Mouse (Mus musculus) frontal cortex, postnatal 36 days (tissue): ENCODE data around the gene Pdk2.

Source experiments
- DNase-seq, 2 experiments: peaks; one replicate each; pipeline ENCODE4 v3.0.0; 2022; ENCODE audit warnings: low spot score in 2 of 2

Pdk2 gene

DNA sequence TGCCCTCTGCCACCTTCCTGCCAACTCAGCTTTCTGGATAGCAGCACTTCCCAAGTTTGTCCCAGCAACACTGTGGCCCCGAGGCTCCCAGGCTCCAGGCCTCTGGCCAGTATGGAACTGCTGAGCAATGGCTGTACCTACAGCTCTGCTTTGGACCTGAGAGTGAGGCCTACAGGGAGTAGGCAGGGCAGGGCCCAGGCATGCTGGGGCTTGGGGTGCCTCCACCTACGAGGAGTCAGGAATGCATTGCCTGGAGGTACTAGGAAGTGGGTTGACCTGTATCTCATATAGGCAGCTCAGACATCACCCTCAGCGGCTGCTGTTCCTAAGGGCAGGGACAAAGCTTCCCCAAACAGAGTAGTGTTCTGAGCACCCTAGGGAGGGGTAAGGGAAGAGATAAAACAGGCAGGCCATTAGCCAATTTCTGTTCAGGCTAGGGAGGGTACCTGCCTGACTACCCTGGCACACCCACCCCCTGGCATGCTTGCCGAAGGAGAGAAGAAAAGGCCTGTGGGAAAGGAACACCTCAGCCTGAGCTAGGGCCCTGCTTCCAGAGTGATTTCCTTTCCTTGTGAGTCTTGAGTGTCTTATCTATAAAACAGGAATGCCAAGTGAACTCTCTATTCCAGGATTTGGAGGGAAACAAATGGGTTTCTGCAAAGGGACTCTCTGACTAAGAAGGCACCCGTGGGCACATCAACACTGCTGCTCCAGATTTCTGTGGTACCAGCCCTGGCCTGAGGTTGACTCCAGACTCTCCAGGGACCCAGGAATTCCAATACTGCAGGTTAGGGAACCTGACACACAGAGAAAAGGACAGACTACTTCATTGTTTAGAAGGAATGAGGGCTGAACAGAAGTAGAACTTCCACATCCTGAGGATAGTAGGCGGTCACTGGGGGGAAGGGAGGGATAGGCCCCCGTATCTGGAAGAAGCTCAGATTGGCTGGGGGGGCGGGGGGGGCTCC lies 29.3 kb upstream of the Pdk2 start:
- DNase-seq, result no peak

DNA sequence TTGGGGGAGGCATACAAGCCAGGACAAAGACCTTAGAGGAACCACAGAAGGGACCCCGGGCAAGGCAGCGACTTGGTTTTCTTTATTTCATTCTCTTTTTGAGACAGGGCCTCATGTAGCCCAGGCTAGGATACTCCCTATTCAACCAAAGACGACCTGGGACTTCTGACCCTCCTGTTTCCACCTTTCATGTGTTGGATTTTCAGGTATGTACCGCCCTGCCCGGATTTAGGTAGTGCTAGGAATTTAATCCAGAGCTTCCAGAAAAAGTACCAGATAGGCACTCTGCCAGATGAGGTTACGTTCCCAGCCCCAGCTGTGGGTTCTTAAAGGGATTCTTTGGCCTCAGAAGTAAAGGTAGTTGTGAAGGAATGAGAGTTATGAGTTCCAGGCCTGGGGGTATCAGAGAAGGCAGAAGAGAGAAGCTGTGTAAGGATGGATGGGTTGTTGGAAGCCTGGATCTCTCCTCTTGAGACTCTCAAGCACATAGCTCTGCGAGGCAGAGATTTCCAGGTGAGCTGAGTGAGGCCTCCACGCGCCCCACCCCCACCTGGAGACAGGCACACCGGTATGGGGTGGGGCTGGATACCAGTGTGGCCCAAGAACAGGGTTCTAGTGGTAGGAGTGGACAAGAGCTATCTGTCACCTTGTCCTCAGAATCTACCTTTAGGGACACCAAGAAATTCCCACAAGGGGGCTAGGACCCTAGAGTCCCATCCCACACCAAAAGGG lies 28.2 kb upstream of the Pdk2 start:
- DNase-seq, result no peak

GRCm38 (mm10) chr11:95056768-95057501 lies 15.8 kb upstream of the Pdk2 start:
- no peak for DNase-seq

GRCm38 (mm10) chr11:95053062-95053461 lies 11.9 kb upstream of the Pdk2 start:
- DNase-seq, result no peak

- DNase-seq, result peak in 1 of 2 experiments; percentile 55
These were observed 6.0 kb upstream of the Pdk2 start for GRCm38 (mm10) chr11:95046980-95047680.

GRCm38 (mm10) chr11:95044185-95044870 lies 3.2 kb upstream of the Pdk2 start:
- no peak for DNase-seq

- DNase-seq, result no peak
These were observed 2.5 kb upstream of the Pdk2 start for GRCm38 (mm10) chr11:95043608-95044007.

- no peak for DNase-seq
These were observed 1.9 kb upstream of the Pdk2 start for GRCm38 (mm10) chr11:95043060-95043459.

GRCm38 (mm10) chr11:95042096-95042495 lies 942 bp upstream of the Pdk2 start:
- DNase-seq, result peak; percentile 86 to 87

DNA sequence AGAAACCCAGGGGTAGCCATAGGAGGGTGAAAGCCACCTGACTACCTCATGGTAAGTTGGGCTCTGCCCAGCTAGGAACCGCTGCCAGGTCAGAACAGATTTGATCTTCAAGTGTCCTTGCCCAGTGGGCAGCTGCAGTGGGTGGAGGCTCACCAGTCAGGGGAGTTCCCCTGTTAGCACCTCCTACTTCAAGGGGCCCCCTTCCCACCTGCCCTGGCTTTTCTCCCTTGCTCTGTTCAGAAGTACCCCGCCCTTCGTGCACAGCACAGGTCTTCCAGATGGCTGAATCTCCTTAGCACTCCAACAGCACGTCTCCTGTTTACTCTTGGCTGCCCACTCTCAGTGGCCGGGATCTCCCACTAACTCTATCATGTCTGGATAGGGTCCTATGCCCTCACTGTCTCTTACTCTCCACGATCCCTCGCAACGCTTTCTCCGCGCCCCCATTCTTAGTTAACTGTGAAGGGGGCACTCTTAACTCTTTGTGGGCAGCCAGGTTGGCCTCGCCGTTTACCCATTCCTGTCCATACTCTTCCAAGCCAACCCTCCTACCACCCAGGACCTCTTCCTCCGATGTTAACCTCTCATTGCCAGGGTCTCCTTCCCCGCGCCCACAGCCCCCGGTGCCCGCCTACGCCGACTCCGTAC lies 539 bp downstream of the Pdk2 start:
- peak; percentile 43 to 64 for DNase-seq

GRCm38 (mm10) chr11:95039766-95040165 lies 1.4 kb downstream of the Pdk2 start:
- DNase-seq, result no peak

DNA sequence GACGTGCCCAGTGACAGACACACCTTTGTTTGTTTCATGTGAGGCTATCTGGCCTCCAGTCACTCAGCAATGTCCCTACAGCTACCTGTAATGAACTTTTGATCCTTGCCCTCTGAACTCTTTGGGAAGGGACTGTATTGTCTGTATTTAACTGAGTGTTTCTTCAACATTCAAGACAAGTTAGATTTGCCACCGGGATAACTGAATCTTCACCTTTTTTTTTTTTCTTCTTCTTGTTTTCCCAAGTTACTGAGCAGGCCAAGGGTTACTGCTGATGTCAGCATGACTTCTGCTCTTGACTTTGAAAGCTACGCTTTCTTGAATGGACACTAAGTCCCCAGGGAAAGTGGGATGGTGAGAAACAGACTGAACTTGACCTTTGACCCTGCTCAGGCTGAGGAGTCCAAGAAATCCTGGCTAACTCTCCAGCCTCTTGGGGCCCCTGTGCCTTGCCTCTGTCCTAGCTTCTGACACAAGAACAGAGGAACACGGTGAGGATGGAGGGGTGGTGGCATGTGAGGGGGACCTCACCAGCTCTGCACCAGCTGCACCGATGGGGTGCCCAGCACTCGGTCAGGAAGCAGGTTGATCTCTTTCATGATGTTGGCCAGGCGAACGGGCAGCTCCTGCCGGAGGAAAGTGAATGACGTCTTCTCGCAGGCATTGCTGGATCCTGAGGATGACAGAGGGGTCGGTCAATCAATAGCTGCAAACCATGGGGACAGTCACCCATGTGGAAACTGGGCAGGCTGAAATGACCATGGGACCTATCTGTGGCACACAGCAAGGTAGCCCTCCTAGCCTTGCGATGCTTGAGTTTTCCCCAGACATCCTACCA lies 2.1 kb downstream of the Pdk2 start:
- no peak for DNase-seq

GRCm38 (mm10) chr11:95038156-95038817 lies 2.9 kb downstream of the Pdk2 start:
- DNase-seq, result no peak

DNA sequence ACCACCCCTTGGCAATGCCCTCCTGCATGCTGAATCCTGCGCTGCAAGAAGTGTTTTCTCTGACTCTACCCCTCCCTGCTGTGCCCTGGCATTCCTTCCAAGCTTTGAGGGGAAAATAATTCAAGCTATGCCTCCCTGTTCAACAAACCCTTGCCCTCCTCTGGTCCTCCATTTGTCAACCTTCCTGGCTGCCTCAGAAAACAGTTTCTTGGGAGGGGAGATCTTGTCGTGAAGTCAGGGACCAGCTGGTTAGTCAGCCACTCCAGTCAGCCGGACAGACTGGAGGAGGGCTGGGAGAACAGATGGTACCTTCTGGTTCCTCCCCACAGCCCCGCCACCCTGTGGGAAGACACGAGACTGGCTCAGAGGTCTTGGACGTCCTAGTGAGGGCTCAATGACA lies 3.8 kb downstream of the Pdk2 start:
- peak in 1 of 2 experiments; percentile 31 for DNase-seq

GRCm38 (mm10) chr11:95036521-95036920 lies 4.6 kb downstream of the Pdk2 start:
- no peak for DNase-seq

DNA sequence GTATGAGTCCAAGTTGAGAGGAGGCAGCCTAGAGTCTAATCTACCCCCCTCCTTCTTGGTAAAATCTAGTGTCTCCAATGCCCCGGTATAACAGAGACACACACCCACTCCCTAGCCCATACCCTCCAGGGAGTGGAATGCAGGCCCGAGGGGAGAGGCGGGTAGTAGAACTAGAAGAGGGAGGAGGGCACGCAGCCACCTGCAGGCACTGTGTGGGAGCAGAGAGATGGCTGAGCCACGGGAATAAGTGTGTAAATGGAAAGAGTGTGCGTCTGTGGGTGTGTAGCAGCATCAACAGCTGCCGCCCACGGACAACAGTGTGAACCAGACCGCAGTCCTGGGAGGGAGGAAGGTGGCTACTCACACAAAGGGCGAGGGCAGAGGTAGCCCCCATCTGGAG lies 6.3 kb downstream of the Pdk2 start:
- DNase-seq, result peak; percentile 66 to 69

DNA sequence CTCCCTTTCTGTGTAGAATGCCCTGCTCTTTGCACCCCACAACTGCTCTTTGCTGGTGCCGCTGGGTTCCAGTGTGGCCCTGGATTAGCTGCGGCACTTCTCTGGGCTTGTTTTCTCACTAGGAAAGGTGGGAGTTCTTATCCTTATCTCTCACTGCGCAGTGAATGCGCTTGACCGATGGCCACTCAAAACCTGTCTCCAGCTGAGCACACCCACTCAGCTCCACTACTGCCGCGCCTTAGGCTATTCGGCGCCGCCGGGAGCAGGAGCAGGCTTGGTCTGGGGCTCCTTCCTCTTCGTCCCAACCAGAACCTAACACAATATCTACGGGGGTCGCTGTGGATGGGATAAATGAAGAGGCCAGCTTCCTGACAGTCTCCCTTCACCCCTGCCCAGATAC lies 7.5 kb downstream of the Pdk2 start:
- no peak for DNase-seq

GRCm38 (mm10) chr11:95032945-95033344 lies 8.2 kb downstream of the Pdk2 start:
- DNase-seq, result no peak
